Mouse (Mus musculus) limb, embryonic 15.5 days (tissue): ENCODE measurements around the gene Iqgap1. TPM values are rescaled to one million over a fixed set of nuclear protein-coding genes. Genes with fewer than 3 reads are reported as not detected.

Experiments
- ATAC-seq: fragments of 200-750 bp; cut with Nextera tagmentation; 2 replicates; pipeline ENCODE4 v1.8.0; 2017; ENCODE audit warnings: low read depth, moderate TSS enrichment; ENCODE audit not compliant: insufficient number of reproducible peaks, low FRiP score, low TSS enrichment
- H3K27ac ChIP-seq: fragments of 300-500 bp; sonication (generic); 2 replicates; pipeline ENCODE4 v1.5.1; 2015; ENCODE audit warnings: moderate library complexity, mild to moderate bottlenecking, inconsistent platforms
- H3K27me3 ChIP-seq: fragments of 300-500 bp; sonication (generic); 2 replicates; pipeline ENCODE4 v1.6.1; 2015; ENCODE audit warnings: inconsistent platforms
- H3K36me3 ChIP-seq: fragments of 300-500 bp; sonication (generic); 2 replicates; pipeline ENCODE4 v1.6.1; 2015; ENCODE audit warnings: inconsistent platforms
- H3K4me1 ChIP-seq: fragments of 300-500 bp; sonication (generic); 2 replicates; pipeline ENCODE4 v1.6.1; 2015; ENCODE audit warnings: inconsistent platforms
- H3K4me2 ChIP-seq: fragments of 300-500 bp; sonication (generic); 2 replicates; pipeline ENCODE4 v1.6.1; 2015; ENCODE audit warnings: mild to moderate bottlenecking, inconsistent platforms
- H3K4me3 ChIP-seq: fragments of 300-500 bp; sonication (generic); 2 replicates; pipeline ENCODE4 v1.5.1; 2015; ENCODE audit warnings: mild to moderate bottlenecking, inconsistent platforms
- H3K9ac ChIP-seq: fragments of 300-500 bp; sonication (generic); 2 replicates; pipeline ENCODE4 v1.6.1; 2015; ENCODE audit warnings: inconsistent platforms
- H3K9me3 ChIP-seq: fragments of 300-500 bp; sonication (generic); 2 replicates; pipeline ENCODE4 v1.6.1; 2016; ENCODE audit warnings: inconsistent platforms
- whole genome bisulfite sequencing: fragments of 180-500 bp; shearing (Covaris S2); methylation state at CpG from one replicate; pipeline ENCODE4 v1.1.7; 2015; 5-methylcytosine and 5-hydroxymethylcytosine counted together
- polyA plus RNA-seq: library from polyadenylated mRNA; unstranded; fragments of >200 nt; fragmentation: Nextera tagmentation; extraction: Ambion mirVana; gene quantifications from 2 replicates; pipeline ENCODE4 v1.2.1, GENCODE M21; 2015

Gene Iqgap1
- polyA plus RNA-seq, 1 experiment from 2014 or later: 103 TPM

DNA sequence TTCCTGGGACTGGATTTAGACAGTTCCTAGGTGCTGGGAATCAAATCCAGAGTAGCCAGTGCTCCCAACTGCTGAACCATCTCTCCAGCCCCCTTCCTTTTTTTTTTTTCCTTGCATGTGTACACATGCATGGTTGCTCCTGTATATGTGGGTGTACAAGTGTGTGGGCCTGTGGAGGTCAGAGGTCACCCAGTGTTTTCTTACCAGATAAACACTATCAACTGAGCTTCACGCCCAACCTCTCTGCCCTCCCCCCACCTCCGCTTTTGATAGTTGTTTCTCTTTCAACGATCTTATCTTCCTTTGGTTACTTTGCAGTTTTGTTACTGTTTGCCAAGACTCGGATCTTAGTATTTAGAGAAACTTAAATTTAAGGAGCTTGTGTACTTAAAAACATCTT, 128.9 kb downstream of the Iqgap1 start:
- Histone ChIP-seq H3K9me3 (no peaks in the 10 kb centered on the region), H3K36me3 (no peaks in the 10 kb centered on the region), H3K27me3 (no peaks in the 10 kb centered on the region), H3K4me2 (no peak overlapping the region), H3K4me3 (no peak overlapping the region), H3K9ac (no peak overlapping the region), H3K27ac (no peak overlapping the region), H3K4me1 (no peaks in the 10 kb centered on the region)
- 73% methylated on average over 4 of the region's 4 CpGs for WGBS
- ATAC-seq: no peak

DNA sequence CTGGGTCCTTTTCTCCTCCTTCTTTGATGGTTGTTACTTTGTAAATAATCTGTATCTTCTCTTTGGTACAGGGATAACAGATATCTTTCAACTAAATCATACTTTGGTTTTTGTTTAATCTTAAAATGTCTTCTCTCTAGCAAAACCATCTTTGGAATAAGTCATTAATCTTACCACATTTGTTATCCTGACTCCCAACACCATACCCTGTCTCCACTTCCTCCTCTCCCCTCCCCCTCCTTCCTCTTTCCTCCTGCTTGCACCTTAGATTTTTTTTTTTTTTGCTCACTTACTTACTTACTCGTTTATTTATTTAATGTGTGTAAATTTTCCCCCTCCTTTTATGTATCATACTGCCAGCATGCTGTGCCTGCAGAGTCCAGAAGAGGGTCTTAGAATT, 129.4 kb downstream of the Iqgap1 start:
- H3K4me1 ChIP-seq: no peaks in the 10 kb centered on the region
- H3K9ac ChIP-seq: no peak overlapping the region
- no peaks in the 10 kb centered on the region for H3K36me3 ChIP-seq
- no peak overlapping the region for H3K4me2 ChIP-seq
- no peak overlapping the region for H3K4me3 ChIP-seq
- H3K9me3 ChIP-seq: no peaks in the 10 kb centered on the region
- no peak overlapping the region for H3K27ac ChIP-seq
- WGBS: 44% methylated on average over 1 of the region's 1 CpGs
- no peaks in the 10 kb centered on the region for H3K27me3 ChIP-seq
- ATAC-seq: no peak

DNA sequence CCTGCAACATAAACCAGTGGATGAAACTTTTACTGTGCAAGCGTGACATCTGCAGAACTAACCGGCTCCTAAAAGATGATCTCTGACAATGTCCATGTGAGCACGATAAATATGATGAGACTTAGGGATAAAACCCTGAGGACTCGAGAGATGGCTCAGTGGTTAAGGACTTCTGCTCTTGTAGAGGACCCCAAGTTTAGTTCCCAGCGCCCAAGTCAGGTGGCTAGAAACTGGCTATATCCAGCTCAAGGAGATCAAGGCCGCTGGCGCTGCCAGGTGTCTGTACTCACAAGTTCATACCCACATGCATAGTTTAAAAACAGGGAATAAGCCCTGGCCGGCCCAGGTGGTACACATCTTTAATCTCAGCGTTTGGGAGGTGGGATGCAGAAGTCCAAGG, 133.3 kb downstream of the Iqgap1 start:
- H3K4me3 ChIP-seq: no peak overlapping the region
- WGBS: 86% methylated on average over 9 of the region's 9 CpGs
- no peaks in the 10 kb centered on the region for H3K36me3 ChIP-seq
- no peak overlapping the region for H3K9ac ChIP-seq
- peaks cover 11% of the 10 kb centered on the region for H3K4me1 ChIP-seq
- no peak overlapping the region for H3K4me2 ChIP-seq
- no peaks in the 10 kb centered on the region for H3K27me3 ChIP-seq
- no peak for ATAC-seq
- H3K27ac ChIP-seq: no peak overlapping the region
- no peaks in the 10 kb centered on the region for H3K9me3 ChIP-seq

DNA sequence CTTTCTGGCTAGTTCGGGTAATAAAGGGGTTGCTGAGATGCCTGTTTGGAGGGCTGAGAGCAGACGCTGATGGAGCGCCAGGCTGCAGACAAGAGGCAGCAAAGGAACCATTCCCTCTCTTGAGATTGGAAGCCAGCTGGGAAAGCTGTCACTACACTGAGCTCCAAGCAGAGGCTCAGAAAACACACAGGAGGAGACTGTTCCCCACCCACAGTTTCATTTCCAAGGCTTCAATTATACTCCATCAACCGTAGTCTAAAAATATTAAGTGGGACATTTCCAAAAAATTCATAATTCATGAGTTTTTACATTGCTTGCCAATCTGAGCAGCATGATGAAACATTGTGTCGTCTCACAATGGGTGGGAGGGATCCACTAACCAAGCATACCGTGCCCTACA, 134.6 kb downstream of the Iqgap1 start:
- H3K27ac ChIP-seq: no peak overlapping the region
- ATAC-seq: no peak
- no peak overlapping the region for H3K4me3 ChIP-seq
- no peaks in the 10 kb centered on the region for H3K36me3 ChIP-seq
- no peak overlapping the region for H3K4me2 ChIP-seq
- peaks cover 13% of the 10 kb centered on the region for H3K4me1 ChIP-seq
- no peak overlapping the region for H3K9ac ChIP-seq
- no peaks in the 10 kb centered on the region for H3K27me3 ChIP-seq
- H3K9me3 ChIP-seq: no peaks in the 10 kb centered on the region
- 63% methylated on average over 6 of the region's 6 CpGs for WGBS

DNA sequence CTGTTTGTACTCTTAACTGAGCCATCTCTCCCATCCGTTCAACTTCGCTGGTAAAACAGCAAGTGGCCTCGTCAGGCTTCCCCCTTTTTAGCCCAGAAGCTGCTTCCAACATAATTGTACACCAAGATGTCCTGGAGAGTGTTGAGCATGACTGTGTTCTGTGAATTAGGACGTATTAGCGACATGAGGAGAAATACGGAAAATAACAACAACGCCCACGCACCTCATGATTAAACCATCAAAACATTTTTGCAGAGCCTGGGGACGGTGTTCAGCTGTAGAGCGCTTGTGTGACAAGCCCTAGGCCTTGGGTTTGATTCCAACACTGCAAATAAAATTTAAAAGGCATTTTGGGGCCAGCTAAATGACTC, 136.6 kb downstream of the Iqgap1 start:
- no peaks in the 10 kb centered on the region for H3K36me3 ChIP-seq
- no peaks in the 10 kb centered on the region for H3K27me3 ChIP-seq
- H3K4me1 ChIP-seq: peaks cover 16% of the 10 kb centered on the region
- H3K9ac ChIP-seq: peak overlapping the region; percentile 89; the same call in 1 of the 2 replicates
- ATAC-seq: no peak
- H3K27ac ChIP-seq: peak overlapping the region; percentile 96
- H3K9me3 ChIP-seq: no peaks in the 10 kb centered on the region
- H3K4me2 ChIP-seq: peak overlapping the region; percentile 71
- peak overlapping the region; percentile 83 for H3K4me3 ChIP-seq
- WGBS: 12% methylated on average over 10 of the region's 10 CpGs

DNA sequence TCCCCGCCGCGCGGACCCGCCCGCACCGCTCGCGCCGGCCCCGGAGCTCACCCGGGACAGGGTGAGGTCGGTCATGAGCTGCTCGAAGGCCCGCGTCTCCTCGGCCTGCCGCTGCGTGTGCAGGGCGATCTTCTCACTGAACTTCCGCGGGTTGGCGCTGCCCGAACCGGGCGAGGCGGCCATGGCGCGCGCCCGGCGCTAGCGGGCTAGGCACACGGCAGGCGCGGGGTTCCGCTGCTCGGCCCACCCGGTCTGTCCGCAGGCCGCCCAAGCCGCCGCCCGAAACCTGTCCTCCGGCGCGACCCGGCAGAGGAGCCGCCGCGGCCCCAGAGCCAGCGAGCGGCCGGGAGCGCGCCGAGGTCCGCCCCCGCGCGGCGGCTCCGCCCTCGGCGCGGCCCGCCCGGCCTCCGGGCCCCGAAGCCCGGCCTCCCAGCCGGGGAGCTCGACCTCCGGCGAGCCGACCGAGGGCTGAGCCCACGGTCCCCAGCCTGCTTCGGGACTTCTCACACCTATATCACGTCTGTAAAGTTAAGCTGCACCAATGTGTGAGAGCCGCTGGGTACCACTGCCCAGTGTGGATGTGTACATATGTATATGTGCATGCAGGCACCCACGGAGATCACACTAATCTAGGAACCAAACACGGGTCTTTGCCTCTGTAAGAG, 137.1 kb downstream of the Iqgap1 start, which contains the start of gene Crtc3:
Gene Crtc3, minus strand, starts transcription at position 322 of the 665 bp plus-strand sequence.
- Histone ChIP-seq H3K4me1 (peaks cover 16% of the 10 kb centered on the region), H3K4me3 (peak within 1 kb of the TSS; percentile 83), H3K9me3 (no peaks in the 10 kb centered on the region), H3K4me2 (peak within 1 kb of the TSS; percentile 71), H3K27ac (peak within 1 kb of the TSS; percentile 96), H3K27me3 (no peaks in the 10 kb centered on the region), H3K9ac (peak within 1 kb of the TSS; percentile 89), H3K36me3 (no peaks in the 10 kb centered on the region)
- WGBS: under 1% methylated on average over 83 of the region's 83 CpGs
- ATAC-seq: peak; percentile 89

DNA sequence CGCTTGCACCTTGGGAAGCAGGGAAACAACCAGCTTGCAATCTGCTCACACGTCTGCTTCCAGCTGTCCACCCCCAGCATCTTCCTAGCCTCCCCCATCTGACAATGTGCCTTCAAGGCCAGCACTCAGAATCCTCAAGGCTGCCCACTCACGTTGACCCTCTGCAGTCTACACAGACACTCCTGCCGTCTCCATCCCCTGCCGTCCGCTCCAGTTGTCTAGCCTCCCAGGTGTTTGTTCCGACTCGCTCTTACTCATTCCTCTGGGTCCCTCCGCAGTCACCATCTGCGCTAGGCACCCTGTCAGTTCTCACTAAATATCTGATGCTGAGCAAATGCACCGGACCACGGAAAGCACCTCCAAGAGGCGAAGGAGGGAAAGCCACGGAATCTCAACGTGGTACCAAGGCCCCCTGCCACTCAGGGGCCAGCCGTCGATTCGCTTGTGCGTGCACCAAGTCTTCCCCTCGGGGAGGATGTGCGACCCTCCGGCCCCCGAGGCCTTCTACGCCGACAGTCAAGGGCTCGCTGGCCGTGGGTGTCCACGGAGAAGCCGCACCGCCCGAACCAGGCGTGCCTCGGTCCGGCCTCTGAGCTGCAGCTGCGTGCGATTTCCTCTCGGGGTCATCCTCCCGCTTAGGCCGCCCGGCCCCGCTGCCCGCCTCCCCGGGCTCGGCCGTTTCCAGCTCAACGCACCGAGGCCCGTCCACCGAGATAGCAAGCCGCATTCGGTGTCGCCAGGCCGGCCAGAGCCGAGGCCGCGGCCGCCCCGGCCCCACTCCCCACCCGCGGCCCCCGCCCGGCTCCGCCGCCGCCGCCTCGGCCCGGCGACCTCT, 137.8 kb downstream of the Iqgap1 start:
- Histone ChIP-seq H3K4me3 (peak overlapping the region; percentile 83), H3K4me1 (peaks cover 17% of the 10 kb centered on the region), H3K9ac (peak overlapping the region; percentile 89), H3K36me3 (no peaks in the 10 kb centered on the region), H3K9me3 (no peaks in the 10 kb centered on the region), H3K4me2 (peak overlapping the region; percentile 71), H3K27ac (peak overlapping the region; percentile 96), H3K27me3 (no peaks in the 10 kb centered on the region)
- under 1% methylated on average over 60 of the region's 69 CpGs for whole genome bisulfite sequencing
- ATAC-seq: peak; percentile 42

DNA sequence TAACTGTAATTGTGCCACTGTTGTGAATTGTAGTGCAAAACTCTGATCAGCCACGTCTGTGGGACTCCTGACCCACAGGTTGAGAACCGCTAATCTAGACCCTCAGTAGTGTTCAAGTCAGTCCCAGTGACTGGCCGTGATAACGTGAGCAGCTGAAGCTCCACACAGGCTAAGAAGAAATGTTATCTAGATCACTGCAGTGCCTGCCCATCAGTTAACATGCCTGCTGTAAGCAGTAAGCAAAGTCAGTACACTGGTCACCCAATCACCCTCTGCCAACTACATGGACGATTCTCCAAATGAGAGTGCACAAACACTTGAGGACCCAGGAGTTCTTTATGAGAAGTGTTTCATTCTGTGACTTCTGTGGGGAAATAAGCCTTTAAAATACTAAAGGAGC, 140.1 kb downstream of the Iqgap1 start:
- no peaks in the 10 kb centered on the region for H3K9me3 ChIP-seq
- 89% methylated on average over 5 of the region's 5 CpGs for WGBS
- H3K27me3 ChIP-seq: no peaks in the 10 kb centered on the region
- H3K4me3 ChIP-seq: no peak overlapping the region
- no peaks in the 10 kb centered on the region for H3K36me3 ChIP-seq
- no peak for ATAC-seq
- peaks cover 25% of the 10 kb centered on the region for H3K4me1 ChIP-seq
- H3K9ac ChIP-seq: no peak overlapping the region
- no peak overlapping the region for H3K4me2 ChIP-seq
- no peak overlapping the region for H3K27ac ChIP-seq

DNA sequence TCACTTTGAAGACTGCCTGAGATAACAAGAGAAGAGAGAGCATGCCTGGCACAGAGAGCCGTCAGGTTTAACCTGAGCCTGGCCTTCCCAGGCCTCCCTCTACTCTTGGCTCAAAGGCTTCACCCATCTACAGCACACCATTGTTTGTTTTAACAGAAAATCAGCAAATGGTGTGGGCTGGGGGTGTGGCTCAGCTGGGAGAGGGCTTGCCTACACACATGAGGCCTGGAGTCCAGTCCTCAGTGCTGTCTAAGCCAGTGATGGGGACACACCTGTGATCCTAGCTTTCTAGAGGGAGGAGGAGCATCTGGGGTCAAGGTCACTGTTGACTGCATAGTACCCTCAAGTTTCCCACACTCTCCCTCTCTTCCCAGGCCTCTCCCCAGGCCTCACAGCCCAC, 143.1 kb downstream of the Iqgap1 start:
- Histone ChIP-seq H3K4me2 (no peak overlapping the region), H3K4me3 (no peak overlapping the region), H3K9ac (no peak overlapping the region), H3K27ac (no peak overlapping the region), H3K9me3 (no peaks in the 10 kb centered on the region), H3K4me1 (peaks cover 23% of the 10 kb centered on the region), H3K36me3 (no peaks in the 10 kb centered on the region), H3K27me3 (no peaks in the 10 kb centered on the region)
- ATAC-seq: no peak
- WGBS: 54% methylated on average over 1 of the region's 1 CpGs

DNA sequence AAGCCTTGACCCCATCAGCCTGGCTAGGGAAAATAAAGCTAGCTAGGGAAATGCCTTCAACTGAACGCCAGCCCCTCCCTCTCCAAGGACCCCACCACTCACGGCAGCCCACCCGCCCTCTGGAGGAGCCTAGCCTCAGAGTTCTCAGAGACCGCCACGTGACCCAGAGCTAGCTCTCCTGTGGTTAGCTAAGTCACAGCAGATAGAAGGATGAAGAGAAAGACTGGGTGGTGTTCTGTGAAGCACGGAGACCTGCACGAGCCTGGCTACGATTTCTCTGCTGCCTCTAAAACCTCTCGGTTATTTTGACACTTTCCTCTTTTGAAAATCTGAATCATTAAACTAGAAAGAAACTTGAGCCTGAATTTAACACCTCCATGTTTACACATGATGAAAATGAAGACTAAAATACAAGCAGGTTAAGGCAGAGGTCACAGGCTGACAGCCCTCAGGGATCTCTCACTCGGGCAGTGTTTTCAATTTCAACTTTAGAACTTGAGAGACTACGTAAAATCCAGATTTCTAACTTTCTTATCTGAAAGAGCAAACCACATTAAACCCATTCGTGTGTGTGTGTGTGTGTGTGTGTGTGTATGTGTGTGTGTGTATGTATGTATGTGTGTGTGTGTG, 145.4 kb downstream of the Iqgap1 start:
- Histone ChIP-seq H3K36me3 (peaks cover 8% of the 10 kb centered on the region; the same call in 1 of the 2 replicates), H3K27ac (0 out of 2 replicates have a peak overlapping the region, but pooled peaks have one; percentile 30), H3K4me3 (no peak overlapping the region), H3K4me1 (peaks cover 16% of the 10 kb centered on the region), H3K27me3 (no peaks in the 10 kb centered on the region), H3K4me2 (no peak overlapping the region), H3K9me3 (no peaks in the 10 kb centered on the region), H3K9ac (no peak overlapping the region)
- 20% methylated on average over 12 of the region's 12 CpGs for WGBS
- ATAC-seq: no peak

DNA sequence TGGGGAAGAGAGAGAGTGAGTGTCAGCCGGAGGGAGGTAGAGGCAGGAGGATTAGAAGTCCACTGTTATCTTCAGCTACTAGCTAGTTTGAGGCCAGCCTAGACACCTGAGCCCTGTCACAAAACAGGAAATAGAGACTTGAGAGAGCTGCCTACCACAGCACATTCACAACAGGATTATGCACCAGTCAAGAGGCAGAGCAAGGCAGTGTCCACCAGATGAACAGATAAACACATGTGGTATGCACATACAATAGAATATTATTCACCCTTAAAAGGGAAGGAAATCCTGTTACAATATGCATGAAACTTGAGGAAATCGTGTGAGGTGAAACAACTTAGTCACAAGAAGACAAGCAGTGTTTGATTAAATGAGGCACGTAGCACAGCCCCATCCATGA, 153.5 kb downstream of the Iqgap1 start:
- WGBS: 79% methylated on average over 3 of the region's 3 CpGs
- Histone ChIP-seq H3K4me1 (peaks cover 7% of the 10 kb centered on the region), H3K27me3 (no peaks in the 10 kb centered on the region), H3K9ac (no peak overlapping the region), H3K36me3 (peaks cover 16% of the 10 kb centered on the region; the same call in 1 of the 2 replicates), H3K4me2 (no peak overlapping the region), H3K4me3 (no peak overlapping the region), H3K9me3 (no peaks in the 10 kb centered on the region), H3K27ac (no peak overlapping the region)
- ATAC-seq: no peak

DNA sequence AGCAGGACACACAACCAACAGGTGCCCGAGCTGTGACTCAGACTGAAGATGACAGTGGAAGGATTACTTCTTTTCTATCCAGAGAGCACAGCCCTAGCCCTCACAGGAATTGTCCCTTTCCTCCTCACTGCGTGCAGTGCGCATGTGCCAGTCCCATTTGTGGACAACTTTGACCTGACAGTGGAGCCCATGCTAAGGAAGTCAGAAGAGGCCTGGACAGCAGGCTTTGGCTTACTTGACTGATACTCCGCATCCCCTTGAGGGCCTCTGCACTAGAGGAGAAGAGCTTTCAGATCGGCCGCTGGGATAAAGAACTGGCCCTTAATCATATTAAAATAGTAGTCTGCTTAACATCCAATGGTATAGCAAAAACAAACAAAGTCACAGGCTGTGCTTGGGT, 154.9 kb downstream of the Iqgap1 start:
- 88% methylated on average over 6 of the region's 6 CpGs for WGBS
- Histone ChIP-seq H3K4me2 (no peak overlapping the region), H3K9me3 (no peaks in the 10 kb centered on the region), H3K36me3 (0 out of 2 replicates have a peak, but pooled peaks cover 8% of the 10 kb centered on the region), H3K4me1 (peaks cover 21% of the 10 kb centered on the region), H3K27ac (no peak overlapping the region), H3K9ac (no peak overlapping the region), H3K4me3 (no peak overlapping the region), H3K27me3 (no peaks in the 10 kb centered on the region)
- no peak for ATAC-seq
